Mouse (Mus musculus) thymus, postnatal 25 days (tissue): ENCODE measurements around the gene B3gnt2.
A peak's percentile ranks its signal among the peaks of the same experiment; 100 is the strongest.

ENCODE experiments used
- DNase-seq: peaks from one replicate; pipeline ENCODE4 v3.0.0; 2022

Gene B3gnt2

GRCm38 (mm10) chr11:22718036-22718435, 142.7 kb downstream of the B3gnt2 start:
- no peak for DNase-seq

GRCm38 (mm10) chr11:22711327-22711726, 149.4 kb downstream of the B3gnt2 start:
- no peak for DNase-seq

GRCm38 (mm10) chr11:22710596-22710995, 150.2 kb downstream of the B3gnt2 start:
- DNase-seq = peak; percentile 57
